Mouse (Mus musculus): ENCODE measurements around the gene Thap7.
"Not testable (repeated sequence)": the region's sequence is repeated elsewhere in the genome, so short reads cannot be mapped to it uniquely, and the experiment has no call there.

Thap7 gene

DNA sequence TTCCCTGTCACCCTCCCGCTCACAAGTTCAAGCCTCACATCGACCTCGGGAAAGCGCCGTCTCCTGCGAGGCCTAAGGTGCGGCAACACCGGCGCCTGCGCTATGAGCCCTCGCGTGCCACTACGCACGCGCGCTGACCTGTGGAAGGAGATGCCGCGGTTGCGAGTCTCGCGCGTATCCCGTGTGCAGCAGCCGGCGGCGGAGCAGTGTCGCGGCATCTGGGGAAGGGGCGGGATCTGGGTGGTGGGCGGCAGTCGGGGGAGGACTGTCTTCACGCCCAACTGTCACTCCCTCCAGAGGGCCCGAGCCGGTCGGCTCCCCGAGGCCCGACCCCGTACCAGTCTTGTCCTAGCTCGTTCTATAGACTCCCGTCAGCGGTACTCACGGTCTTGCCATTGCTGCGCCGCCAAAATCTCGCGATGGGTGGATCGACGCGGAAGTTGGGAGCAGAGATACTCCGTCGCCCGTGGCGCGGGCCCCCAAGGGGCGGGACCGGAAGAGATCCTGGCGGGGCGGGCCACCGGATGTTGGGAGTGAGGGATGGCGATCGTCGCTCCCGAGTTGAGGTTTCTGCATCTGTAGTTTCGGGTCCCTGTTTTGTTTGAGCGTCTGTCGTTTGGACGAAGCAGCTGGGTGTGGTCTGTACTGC, at the start of gene Thap7:
Gene Thap7 (minus strand): TSS at position 497 of the 649 bp plus-strand sequence.
- DNase-seq, result peak; percentile 99

DNA sequence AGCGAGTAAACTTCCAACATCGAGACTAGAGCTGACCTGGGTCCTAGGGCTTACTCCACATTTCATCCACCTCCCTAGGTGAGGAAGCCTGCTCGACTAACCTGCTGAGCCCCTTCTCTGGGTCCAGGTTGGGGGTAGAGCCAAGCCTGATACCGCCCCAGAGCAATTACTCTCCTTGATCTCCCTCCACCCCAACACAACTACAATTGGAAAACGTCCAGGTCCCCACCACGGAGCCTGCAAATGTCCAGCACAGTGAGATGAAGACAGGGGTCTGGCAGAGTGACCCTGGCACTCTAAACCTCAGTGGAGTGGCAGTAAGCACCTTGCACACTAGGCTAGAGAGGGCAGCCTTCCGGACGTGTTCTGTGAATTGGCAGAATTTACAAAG, 45.9 kb upstream of the Thap7 start:
- peak; percentile 57 to 73 for DNase-seq

DNA sequence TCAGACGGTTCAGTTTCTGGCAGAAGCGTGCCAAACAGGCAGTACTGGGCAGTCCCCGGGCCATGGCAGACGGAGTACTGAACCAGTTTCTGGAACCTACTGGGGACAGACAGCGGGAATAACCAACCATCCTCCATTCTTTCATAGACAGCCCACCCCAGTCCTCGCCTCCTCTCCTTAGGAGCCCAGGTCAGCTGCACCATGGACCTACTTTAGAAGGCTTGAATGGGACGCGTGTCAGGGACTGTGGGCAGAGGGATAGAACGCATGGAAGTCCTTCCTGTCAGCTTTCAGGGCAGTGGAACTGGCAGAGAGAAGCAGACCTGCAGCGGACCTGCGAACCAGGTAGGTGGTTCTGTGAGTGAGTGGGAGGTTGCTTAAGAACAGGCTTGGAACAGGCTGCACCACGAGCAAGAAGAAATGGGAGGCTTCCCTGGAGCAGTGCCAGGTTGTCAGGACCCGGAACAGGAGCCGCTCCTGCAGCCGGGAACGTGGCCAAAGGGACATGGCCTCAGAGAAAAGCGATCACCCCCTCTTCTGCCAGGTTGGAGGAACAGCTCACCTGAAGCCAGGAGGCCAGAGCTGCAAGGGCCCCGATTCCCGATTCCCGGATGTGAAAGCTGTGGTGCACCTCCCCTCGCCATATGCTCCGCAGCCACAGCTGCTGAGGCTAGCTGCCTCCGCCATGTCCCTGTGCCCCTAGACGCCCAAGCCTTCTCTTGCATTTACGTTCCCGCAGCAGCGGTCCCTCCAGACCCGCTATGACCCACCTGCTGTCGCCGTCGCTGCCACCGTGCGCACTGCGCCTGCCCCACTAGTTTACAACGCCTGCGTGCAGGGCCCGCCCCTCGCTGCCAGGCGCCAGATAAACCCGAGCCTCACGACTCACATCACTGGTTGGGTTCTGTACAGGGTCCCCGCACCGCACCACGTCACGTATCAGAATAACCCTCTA, 45.2 kb upstream of the Thap7 start:
- peak; percentile 90 to 93 for DNase-seq

DNA sequence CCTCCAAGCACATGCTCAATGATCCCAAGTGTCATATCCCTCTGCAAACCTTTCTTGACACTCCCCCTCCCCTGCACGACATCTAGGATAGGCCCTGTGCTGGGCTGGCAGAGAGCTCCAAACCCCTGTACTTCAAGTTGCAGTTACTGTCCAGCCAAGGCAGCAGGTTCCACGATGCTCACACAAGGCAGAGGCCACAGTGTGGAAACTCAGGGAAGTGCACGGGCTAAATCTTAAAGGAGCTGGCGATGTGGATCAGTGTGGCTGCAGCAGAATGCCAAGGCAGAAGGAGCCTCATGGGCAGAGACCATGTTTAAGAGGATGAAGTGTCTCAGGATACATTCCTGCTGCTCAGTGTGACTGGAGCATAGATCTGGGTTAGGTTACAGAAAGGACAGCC, 35.2 kb upstream of the Thap7 start:
- DNase-seq, result no peak

DNA sequence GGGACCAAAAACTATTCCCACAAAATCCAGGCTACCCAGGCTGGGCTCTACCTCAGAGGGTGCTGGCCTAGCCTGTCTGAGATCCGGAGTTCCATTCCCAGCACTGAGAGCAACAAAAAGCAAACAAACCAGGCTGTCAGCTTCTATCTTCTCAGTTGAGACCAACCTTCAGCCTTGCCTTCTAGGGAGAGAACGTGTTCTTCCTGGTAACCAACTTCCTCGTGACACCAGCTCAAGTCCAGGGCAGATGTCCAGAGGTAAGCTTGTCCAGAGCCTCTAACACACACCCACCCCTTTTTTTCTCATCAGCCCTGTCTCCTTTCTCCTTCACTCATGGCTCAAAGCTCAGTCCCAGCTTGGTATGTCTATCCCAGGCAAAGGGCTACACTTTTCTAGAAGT, 33.8 kb upstream of the Thap7 start:
- no peak for DNase-seq

GRCm38 (mm10) chr16:17564221-17564620, 33.3 kb upstream of the Thap7 start:
- no peak for DNase-seq

DNA sequence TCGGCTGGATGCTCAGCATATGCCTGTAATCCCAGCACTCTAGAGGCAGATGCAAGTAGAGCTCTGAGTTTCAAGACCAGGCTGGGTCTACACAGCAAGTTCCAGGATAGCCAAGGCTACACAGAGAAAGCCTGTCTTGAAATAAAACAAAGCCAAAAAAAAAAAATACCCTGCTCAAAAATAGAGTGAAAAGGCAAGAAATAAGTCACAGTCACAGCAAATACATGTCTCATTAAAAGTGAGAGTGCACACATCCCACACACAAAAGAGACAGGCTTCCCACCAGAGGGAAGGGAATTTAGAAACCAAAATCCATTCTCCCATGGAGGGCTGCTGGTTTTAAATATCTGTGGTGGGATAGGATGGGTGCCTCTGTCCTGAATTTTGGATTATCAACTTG, 32.6 kb upstream of the Thap7 start:
- DNase-seq, result no peak

DNA sequence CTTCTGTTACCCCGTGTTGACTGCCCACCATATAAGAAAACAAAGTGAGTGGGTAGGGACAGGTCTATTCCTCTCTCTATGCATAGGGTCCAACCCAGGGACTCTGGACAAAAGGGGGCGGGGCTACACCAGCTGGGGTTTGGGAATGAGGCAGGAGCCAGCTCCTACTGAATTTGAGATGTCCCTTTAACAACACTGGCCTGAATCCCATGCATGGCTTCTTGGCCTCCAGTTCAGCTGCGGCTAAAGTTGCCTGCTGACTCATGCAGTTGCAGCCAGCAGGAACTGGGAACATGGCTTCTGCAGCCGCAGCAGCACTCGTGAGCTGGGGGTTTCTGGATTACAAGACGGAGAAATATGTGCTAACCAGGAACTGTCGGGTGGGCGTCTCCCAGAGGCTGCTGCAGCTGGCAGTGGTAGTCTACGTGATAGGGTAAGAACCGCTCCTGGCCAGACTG, 30.8 kb upstream of the Thap7 start, which contains the start of gene P2rx6:
Gene P2rx6 (plus strand): TSS at position 135 of the 458 bp plus-strand sequence.
- DNase-seq, result peak; percentile 65 to 70

GRCm38 (mm10) chr16:17561128-17561750, 30.3 kb upstream of the Thap7 start, which contains the start of gene Lrrc74b:
TSS of gene Lrrc74b (minus strand) at chr16:17561247.
- DNase-seq, result peak; percentile 76 to 78

DNA sequence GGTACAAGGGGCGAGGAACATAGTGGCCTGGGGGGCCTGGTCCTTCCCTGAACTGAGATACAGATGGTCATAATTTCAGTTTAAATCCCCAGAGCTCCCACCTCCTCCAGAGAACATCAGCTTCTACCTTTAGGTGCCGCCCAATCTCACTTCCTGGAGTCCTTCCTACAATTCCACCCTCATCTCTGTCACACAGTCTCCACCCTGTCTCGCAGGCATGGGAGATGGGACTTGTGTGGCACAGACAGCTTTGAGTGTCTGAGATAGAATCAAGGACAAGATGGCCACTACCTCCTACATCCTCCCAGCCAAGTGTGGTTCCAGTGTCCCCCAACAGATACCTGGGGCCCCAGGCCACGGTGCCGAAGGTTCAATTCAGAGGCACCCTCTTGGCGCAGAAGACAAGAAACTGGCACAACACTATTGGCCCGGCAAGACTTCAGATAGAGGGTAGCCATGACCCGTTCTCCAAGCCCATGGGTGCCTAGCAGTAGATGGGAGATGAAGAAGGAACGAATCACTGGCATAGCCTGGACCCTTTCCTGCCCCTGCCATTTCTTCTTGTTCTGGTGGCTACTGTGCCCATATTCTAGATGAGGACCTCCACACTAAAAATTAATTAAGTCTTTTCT, 28.6 kb upstream of the Thap7 start:
- DNase-seq, result no peak

DNA sequence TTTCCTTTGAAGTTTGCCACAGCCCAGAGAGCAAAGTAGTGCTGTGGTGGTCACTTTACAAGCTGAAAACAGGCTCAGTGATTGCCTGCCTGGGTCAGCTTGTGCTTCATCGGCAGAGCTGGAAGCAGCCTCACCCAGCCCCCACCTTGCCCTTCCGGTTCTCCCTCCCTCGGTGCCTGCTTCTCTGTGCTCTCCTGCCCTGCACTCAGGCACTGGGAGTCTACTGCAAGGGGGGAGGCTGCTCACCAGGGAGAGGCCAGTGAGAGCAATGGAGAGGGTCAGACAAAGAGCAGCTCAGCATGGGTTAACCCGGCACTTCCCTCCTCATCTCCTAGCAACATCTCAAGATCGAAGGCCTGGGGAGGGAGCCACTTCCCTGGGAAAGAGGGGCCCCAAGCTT, 27.9 kb upstream of the Thap7 start:
- no peak for DNase-seq

- peak; percentile 86 to 90 for DNase-seq
These were observed 27.1 kb upstream of the Thap7 start for GRCm38 (mm10) chr16:17557947-17558480.

- no peak for DNase-seq
These were observed 26.0 kb upstream of the Thap7 start for GRCm38 (mm10) chr16:17556907-17557306.

DNA sequence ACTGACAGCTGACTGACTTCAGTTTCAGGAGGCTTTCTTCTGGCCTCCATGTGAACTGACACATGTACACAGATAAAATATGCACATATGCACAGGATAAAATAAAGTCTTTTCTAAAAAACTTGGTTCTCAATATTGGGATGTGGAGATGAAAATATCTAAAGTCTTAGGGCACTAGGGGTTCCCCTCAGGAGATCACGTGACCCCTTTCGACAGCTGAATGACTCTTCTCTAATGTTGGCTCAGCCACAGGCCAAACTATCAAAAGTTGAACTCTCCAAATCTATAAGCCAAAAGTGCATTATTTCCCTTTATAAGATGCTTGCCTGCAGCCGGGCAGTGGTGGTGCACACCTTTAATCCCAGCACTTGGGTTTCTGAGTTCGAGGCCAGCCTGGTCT, 25.2 kb upstream of the Thap7 start:
- no peak for DNase-seq

- not testable (repeated sequence) for DNase-seq
These were observed 23.8 kb upstream of the Thap7 start for GRCm38 (mm10) chr16:17554702-17555101.

GRCm38 (mm10) chr16:17553910-17554685, 23.2 kb upstream of the Thap7 start:
- peak in 1 of 2 experiments; percentile 30 for DNase-seq

GRCm38 (mm10) chr16:17552837-17553236, 21.9 kb upstream of the Thap7 start:
- no peak for DNase-seq

DNA sequence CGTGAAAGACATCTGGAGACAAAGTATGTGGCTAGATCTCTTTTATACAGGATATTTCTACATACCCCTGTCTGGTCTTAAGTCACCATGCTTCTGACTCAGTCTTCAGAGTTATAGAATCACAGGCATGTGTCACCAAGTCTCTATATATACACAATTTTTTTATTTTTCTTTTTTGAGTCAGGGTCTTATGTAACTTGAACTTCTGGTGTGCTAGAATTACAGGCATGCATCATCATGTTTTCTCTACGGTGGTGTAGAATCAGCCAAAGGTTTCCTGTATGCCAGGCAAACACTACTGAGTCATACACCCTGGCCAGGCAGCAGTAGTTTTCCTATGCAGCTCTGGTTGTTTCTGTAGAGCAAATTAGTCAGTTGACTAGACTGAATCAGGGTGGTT, 11.7 kb upstream of the Thap7 start:
- no peak for DNase-seq

- no peak for DNase-seq
These were observed 5.6 kb upstream of the Thap7 start for GRCm38 (mm10) chr16:17536584-17536983.

- no peak for DNase-seq
These were observed 1.9 kb upstream of the Thap7 start for GRCm38 (mm10) chr16:17532676-17533329.

DNA sequence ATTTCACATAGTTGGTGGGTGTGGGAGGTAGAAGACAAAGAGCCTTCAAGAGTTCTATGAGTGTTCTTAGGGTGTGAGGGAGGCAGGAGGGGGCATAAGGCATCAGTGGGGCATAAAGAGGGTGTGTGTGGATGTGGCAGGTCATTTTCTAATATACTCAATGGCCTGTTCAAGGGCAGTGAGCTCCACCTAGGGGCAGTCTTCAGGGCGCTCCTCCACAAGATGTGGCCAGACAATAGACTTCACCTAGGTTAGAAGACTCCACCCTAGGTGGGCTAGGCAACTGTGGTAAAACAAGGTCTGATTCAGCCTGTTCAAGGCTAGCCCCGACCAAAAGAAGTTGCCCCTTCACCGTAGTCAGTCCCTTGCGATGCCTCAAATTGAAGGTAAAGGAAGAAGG, 1.3 kb upstream of the Thap7 start:
- peak; percentile 62 for DNase-seq
